Comparison of ENCODE assay signal across 13 mouse cellular contexts in genomic region chr2:90553861-90554260, GRCm38 (mm10). TPM values are rescaled to one million over a fixed set of nuclear protein-coding genes. Genes with fewer than 3 reads are reported as not detected.
DNase-seq lines count a peak whose midpoint lies in the region; ATAC-seq lines count a peak whose summit lies in the region.
"Had no signal": no experiment of that assay in that cellular context is flagged by ENCODE, and none has a peak within 500 bp of the region (broad histone marks: within the 10 kb centered on the region; RNA-seq: fewer than 3 reads in every experiment).

No protein-coding gene starts in this region.

- no peaks in the 10 kb centered on the region for H3K36me3 ChIP-seq in heart, embryonic 16.5 days (ENCODE audit: control insufficient read depth, insufficient read depth)
- H3K36me3 ChIP-seq in heart, embryonic 12.5 days = no peaks in the 10 kb centered on the region
- H3K36me3 ChIP-seq in liver, embryonic 11.5 days (ENCODE audit: control insufficient read depth, insufficient read depth, low read length) = no peaks in the 10 kb centered on the region
- H3K36me3 ChIP-seq: midbrain, embryonic 15.5 days had no signal

- H3K27me3 ChIP-seq in heart, embryonic 16.5 days (ENCODE audit: control insufficient read depth, insufficient read depth, low read length) = no peaks in the 10 kb centered on the region
- H3K27me3 ChIP-seq in heart, embryonic 12.5 days (replicated peaks) = no peaks in the 10 kb centered on the region
- H3K27me3 ChIP-seq in liver, embryonic 11.5 days (replicated peaks; ENCODE audit: control insufficient read depth, insufficient read depth, low read length) = no peaks in the 10 kb centered on the region
- H3K27me3 ChIP-seq: midbrain, embryonic 15.5 days had no signal

- H3K9me3 ChIP-seq in heart, embryonic 16.5 days (replicated peaks; ENCODE audit: control insufficient read depth, low read length) = no peaks in the 10 kb centered on the region
- peaks cover 8% of the 10 kb centered on the region; the same call in 1 of the 2 replicates for H3K9me3 ChIP-seq in heart, embryonic 12.5 days (replicated peaks)
- no peaks in the 10 kb centered on the region for H3K9me3 ChIP-seq in liver, embryonic 11.5 days (ENCODE audit: control insufficient read depth, low read length)
- H3K9me3 ChIP-seq: midbrain, embryonic 15.5 days had no signal

- H3K4me2 ChIP-seq in heart, embryonic 16.5 days (ENCODE audit: low read depth, low read length) = no peak overlapping the region
- no peak overlapping the region for H3K4me2 ChIP-seq in heart, embryonic 12.5 days
- no peak overlapping the region for H3K4me2 ChIP-seq in liver, embryonic 11.5 days
- H3K4me2 ChIP-seq: midbrain, embryonic 15.5 days had no signal

- peak; percentile 66 for ATAC-seq in heart, embryonic 16.5 days (replicated peaks; ENCODE audit: extremely low read depth, insufficient read depth, low FRiP score)
- ATAC-seq in heart, embryonic 12.5 days (ENCODE audit: insufficient number of reproducible peaks, low FRiP score) = no peak
- peak; percentile 60; the same call in 1 of the 2 replicates for ATAC-seq in liver, embryonic 11.5 days (replicated peaks; ENCODE audit: low FRiP score)
- ATAC-seq in megakaryocyte-erythroid progenitor cell, adult 5-6 weeks (replicated peaks; ENCODE audit: low FRiP score, low TSS enrichment, poor library complexity, severe bottlenecking) = peak; percentile 94
- ATAC-seq: midbrain, embryonic 15.5 days had no signal

- peak; percentile 47 for DNase-seq in heart, postnatal 4 days
- DNase-seq in liver, embryonic 11.5 days (ENCODE audit: low spot score) = no peak
- no peak for DNase-seq in left cerebral cortex, adult 18-20 months (ENCODE audit: low spot score in 2 of 2)
- no peak for DNase-seq in gastrocnemius, postnatal 10 days
- no peak for DNase-seq in layer of hippocampus, adult 11-12 months (ENCODE audit: low spot score)
- DNase-seq: adrenal gland, postnatal 25 days; cerebellum, postnatal 10 days; gastrocnemius, postnatal 36 days had no signal

- WGBS in heart, embryonic 16.5 days = 58% methylated on average over 4 of the region's 4 CpGs
- WGBS in heart, embryonic 12.5 days = 80% methylated on average over 4 of the region's 4 CpGs
- WGBS in liver, embryonic 11.5 days = 83% methylated on average over 4 of the region's 4 CpGs

- no peak overlapping the region for H3K27ac ChIP-seq in heart, embryonic 16.5 days (ENCODE audit: low read length)
- no peak overlapping the region for H3K27ac ChIP-seq in heart, embryonic 12.5 days (ENCODE audit: poor library complexity, severe bottlenecking)
- H3K27ac ChIP-seq in liver, embryonic 11.5 days (ENCODE audit: low read depth, low read length) = 0 out of 2 replicates have a peak overlapping the region, but pooled peaks have one; percentile 23
- H3K27ac ChIP-seq: midbrain, embryonic 15.5 days had no signal

- no peak overlapping the region for H3K9ac ChIP-seq in heart, embryonic 16.5 days (ENCODE audit: low read length)
- no peak overlapping the region for H3K9ac ChIP-seq in heart, embryonic 12.5 days
- no peak overlapping the region for H3K9ac ChIP-seq in liver, embryonic 11.5 days (ENCODE audit: low read depth, low read length)
- H3K9ac ChIP-seq: midbrain, embryonic 15.5 days had no signal

- no peak overlapping the region for H3K4me3 ChIP-seq in heart, embryonic 16.5 days (ENCODE audit: low read length)
- H3K4me3 ChIP-seq in heart, embryonic 12.5 days = no peak overlapping the region
- no peak overlapping the region for H3K4me3 ChIP-seq in liver, embryonic 11.5 days (ENCODE audit: low read depth, low read length)
- H3K4me3 ChIP-seq: erythroblast, embryonic 14.5 days; midbrain, embryonic 15.5 days had no signal

- H3K4me1 ChIP-seq in heart, embryonic 16.5 days (ENCODE audit: control insufficient read depth, insufficient read depth, low read length) = peaks cover 7% of the 10 kb centered on the region
- H3K4me1 ChIP-seq in heart, embryonic 12.5 days (replicated peaks) = 0 out of 2 replicates have a peak, but pooled peaks cover 9% of the 10 kb centered on the region
- H3K4me1 ChIP-seq in liver, embryonic 11.5 days (replicated peaks; ENCODE audit: control insufficient read depth, insufficient read depth, low read length) = peaks cover 41% of the 10 kb centered on the region

RNA-seq across cellular contexts. Expression of gene Ptprj, which starts 26.6 kb away (rescaled TPM):
- 1.0 and 1.1 TPM in 2 replicates for polyA plus RNA-seq in heart, embryonic 16.5 days (2015; fragmentation: Nextera tagmentation; extraction: Ambion mirVana)
- polyA plus RNA-seq in heart, embryonic 12.5 days (2016; fragmentation: Nextera tagmentation; extraction: Ambion mirVana) = 1.6 and 2.0 TPM in 2 replicates
- 1 to 10 TPM; 7.6 to 8.7 TPM for total RNA-seq in heart, postnatal 4 days (2021)
- polyA plus RNA-seq in liver, embryonic 11.5 days (2014; fragmentation: Nextera tagmentation; extraction: Ambion mirVana) = 5.1 TPM in 2 replicates
- 11.4 and 14.3 TPM in 2 replicates for total RNA-seq in megakaryocyte-erythroid progenitor cell, adult 5-6 weeks (2014; fragmentation: Nextera tagmentation)
- 17.5 and 18.7 TPM in 2 replicates for total RNA-seq in megakaryocyte-erythroid progenitor cell, adult 5-6 weeks (2017)
- 100 to 1,000 TPM in 1 of 2 experiments, 10 to 100 TPM in 1; 99.3 to 104 TPM for total RNA-seq in left cerebral cortex, adult 18-20 months (2021)
- total RNA-seq in gastrocnemius, postnatal 10 days (2021) = 1 to 10 TPM; 7.5 to 9.5 TPM
- polyA plus RNA-seq: erythroblast, embryonic 14.5 days had no signal

Comparison
In these comparisons a context has a peak if more than half of its experiments do, and no peak if none do; other contexts are left out.
1. RNA of gene Ptprj, which starts 26.6 kb away (total RNA-seq): 99.3 to 104 TPM in left cerebral cortex, adult 18-20 months; 11.4 to 18.7 TPM in megakaryocyte-erythroid progenitor cell, adult 5-6 weeks, 7.5 to 9.5 TPM in gastrocnemius, postnatal 10 days and 7.6 to 8.7 TPM in heart, postnatal 4 days; every median in the first group is over 4 times any median in the second.